Mouse (Mus musculus): ENCODE measurements around the gene Dkkl1.
A peak's percentile ranks its signal among the peaks of the same experiment; 100 is the strongest.

Gene Dkkl1

GRCm38 (mm10) chr7:45229459-45230203, 17.7 kb upstream of the Dkkl1 start:
- no peak for DNase-seq (ENCODE audit: extremely low spot score, low spot score)

- DNase-seq (ENCODE audit: extremely low spot score, low spot score): no peak
Measured at GRCm38 (mm10) chr7:45229046-45229445, 17.1 kb upstream of the Dkkl1 start.

GRCm38 (mm10) chr7:45228548-45228947, 16.6 kb upstream of the Dkkl1 start:
- no peak for DNase-seq (ENCODE audit: extremely low spot score, low spot score)

GRCm38 (mm10) chr7:45226421-45226820, 14.5 kb upstream of the Dkkl1 start:
- DNase-seq (ENCODE audit: extremely low spot score, low spot score): no peak

- no peak for DNase-seq (ENCODE audit: extremely low spot score, low spot score)
Measured at GRCm38 (mm10) chr7:45224826-45225225, 12.9 kb upstream of the Dkkl1 start.

- no peak for DNase-seq (ENCODE audit: extremely low spot score, low spot score)
Measured at GRCm38 (mm10) chr7:45221680-45222079, 9.7 kb upstream of the Dkkl1 start.

GRCm38 (mm10) chr7:45216442-45217183, 4.7 kb upstream of the Dkkl1 start:
- DNase-seq (ENCODE audit: extremely low spot score, low spot score): peak; percentile 94

GRCm38 (mm10) chr7:45215673-45216441, 3.9 kb upstream of the Dkkl1 start, which contains the start of gene Tead2:
Gene Tead2, plus strand, starts transcription at chr7:45215753.
- DNase-seq (ENCODE audit: extremely low spot score, low spot score): peak; percentile 82

GRCm38 (mm10) chr7:45213708-45214107, 1.8 kb upstream of the Dkkl1 start:
- no peak for DNase-seq (ENCODE audit: extremely low spot score, low spot score)

GRCm38 (mm10) chr7:45212356-45212755, 409 bp upstream of the Dkkl1 start:
- DNase-seq (ENCODE audit: extremely low spot score, low spot score): no peak

- no peak for DNase-seq (ENCODE audit: extremely low spot score, low spot score)
Measured at GRCm38 (mm10) chr7:45211070-45211469, 877 bp downstream of the Dkkl1 start.

GRCm38 (mm10) chr7:45208260-45208659, 3.7 kb downstream of the Dkkl1 start:
- DNase-seq (ENCODE audit: extremely low spot score, low spot score): no peak

GRCm38 (mm10) chr7:45204380-45205143, 7.4 kb downstream of the Dkkl1 start, which contains the start of gene Ccdc155:
Gene Ccdc155, minus strand, starts transcription at chr7:45204892.
- DNase-seq (ENCODE audit: extremely low spot score, low spot score): peak; percentile 96

GRCm38 (mm10) chr7:45202654-45203053, 9.3 kb downstream of the Dkkl1 start:
- no peak for DNase-seq (ENCODE audit: extremely low spot score, low spot score)

GRCm38 (mm10) chr7:45198961-45199360, 13.0 kb downstream of the Dkkl1 start:
- DNase-seq (ENCODE audit: extremely low spot score, low spot score): no peak

- peak; percentile 66 for DNase-seq (ENCODE audit: extremely low spot score, low spot score)
Measured at GRCm38 (mm10) chr7:45198435-45198834, 13.5 kb downstream of the Dkkl1 start.

GRCm38 (mm10) chr7:45196994-45197393, 15.0 kb downstream of the Dkkl1 start:
- no peak for DNase-seq (ENCODE audit: extremely low spot score, low spot score)

- DNase-seq (ENCODE audit: extremely low spot score, low spot score): no peak
Measured at GRCm38 (mm10) chr7:45196176-45196535, 15.8 kb downstream of the Dkkl1 start.

- DNase-seq (ENCODE audit: extremely low spot score, low spot score): no peak
Measured at GRCm38 (mm10) chr7:45195341-45196175, 16.4 kb downstream of the Dkkl1 start.
